Mouse (Mus musculus) lung, postnatal 0 days (tissue): ENCODE results near the gene Foxp2. TPM values are rescaled to one million over a fixed set of nuclear protein-coding genes. Genes with fewer than 3 reads are reported as not detected.

Source experiments
- ATAC-seq: fragments of 200-750 bp; cut with Nextera tagmentation; 2 replicates; pipeline ENCODE4 v1.8.0; 2017; ENCODE audit warnings: moderate library complexity
- DNase-seq: peaks from one replicate; pipeline ENCODE4 v3.0.0-alpha.2; 2016; ENCODE audit warnings: low spot score
- H3K27ac ChIP-seq: fragments of 300-500 bp; sonication (generic); 2 replicates; pipeline ENCODE4 v1.5.1; 2014; ENCODE audit warnings: antibody characterized with exemption, mild to moderate bottlenecking, low read length, mixed read lengths
- H3K27me3 ChIP-seq: fragments of 300-500 bp; sonication (generic); replicated peaks from 2 replicates; pipeline ENCODE4 v1.6.1; 2014; ENCODE audit warnings: low read length, mixed read lengths; ENCODE audit not compliant: insufficient read depth
- H3K36me3 ChIP-seq: fragments of 300-500 bp; sonication (generic); 2 replicates; pipeline ENCODE4 v1.6.1; 2014; ENCODE audit warnings: low read length, mixed read lengths; ENCODE audit not compliant: insufficient read depth
- H3K4me1 ChIP-seq: fragments of 300-500 bp; sonication (generic); 2 replicates; pipeline ENCODE4 v1.6.1; 2014; ENCODE audit warnings: antibody characterized with exemption, low read depth, low read length, mixed read lengths; ENCODE audit not compliant: insufficient read depth
- H3K4me2 ChIP-seq: fragments of 300-500 bp; sonication (generic); replicated peaks from 2 replicates; pipeline ENCODE4 v1.6.1; 2014; ENCODE audit warnings: low read depth, mild to moderate bottlenecking, low read length, moderate library complexity, mixed read lengths
- H3K4me3 ChIP-seq: fragments of 300-500 bp; sonication (generic); 2 replicates; pipeline ENCODE4 v1.5.1; 2014; ENCODE audit warnings: low read depth, low read length
- H3K9ac ChIP-seq: fragments of 300-500 bp; sonication (generic); replicated peaks from 2 replicates; pipeline ENCODE4 v1.6.1; 2014; ENCODE audit warnings: low read depth, mild to moderate bottlenecking
- H3K9me3 ChIP-seq: fragments of 300-500 bp; sonication (generic); 2 replicates; pipeline ENCODE4 v1.6.1; 2016; ENCODE audit warnings: low read length, mixed read lengths
- CTCF ChIP-seq: IDR thresholded peaks from 2 replicates; pipeline ENCODE4 v1.5.1; 2016; ENCODE audit warnings: antibody characterized with exemption, mild to moderate bottlenecking
- EP300 ChIP-seq: IDR thresholded peaks from 2 replicates; pipeline ENCODE4 v1.6.1; 2016; ENCODE audit warnings: antibody characterized with exemption, mild to moderate bottlenecking, control low read depth
- WGBS: fragments of 180-500 bp; shearing (Covaris S2); extraction: QIAGEN DNeasy Blood & Tissue Kit; methylation state at CpG from one replicate; pipeline ENCODE4 v1.1.7; 2014; 5-methylcytosine and 5-hydroxymethylcytosine counted together
- polyA plus RNA-seq: library from polyadenylated mRNA; unstranded; fragments of >200 nt; fragmentation: Nextera tagmentation; extraction: Ambion mirVana; gene quantifications from 2 replicates; pipeline ENCODE4 v1.2.1, GENCODE M21; 2015

The Foxp2 gene
- polyA plus RNA-seq, 1 experiment from 2014 or later: 9.8 TPM

GRCm38 (mm10) chr6:15029446-15030125 lies 128.4 kb downstream of the Foxp2 start:
- ATAC-seq: no peak

GRCm38 (mm10) chr6:15063246-15063645 lies 162.1 kb downstream of the Foxp2 start:
- no peak for TF ChIP-seq EP300
- no peak for TF ChIP-seq CTCF
- no peak for ATAC-seq
- H3K36me3 ChIP-seq: no peaks in the 10 kb centered on the region

More at GRCm38 (mm10) chr6:15029446-15030125, 128.4 kb downstream of the Foxp2 start:
- DNase-seq: no peak
- Histone ChIP-seq H3K9me3 (no peaks in the 10 kb centered on the region), H3K9ac (no peak overlapping the region), H3K27me3 (no peaks in the 10 kb centered on the region), H3K4me2 (no peak overlapping the region), H3K4me1 (no peaks in the 10 kb centered on the region), H3K27ac (no peak overlapping the region), H3K36me3 (no peaks in the 10 kb centered on the region), H3K4me3 (no peak overlapping the region)
- 65% methylated on average over 7 of the region's 7 CpGs for WGBS
- TF ChIP-seq EP300 (no peak), CTCF (no peak)

GRCm38 (mm10) chr6:15101548-15101947 lies 200.4 kb downstream of the Foxp2 start:
- H3K27ac ChIP-seq: no peak overlapping the region
- no peak overlapping the region for H3K4me2 ChIP-seq
- H3K9ac ChIP-seq: no peak overlapping the region
- no peak overlapping the region for H3K4me3 ChIP-seq
- TF ChIP-seq CTCF (no peak), EP300 (no peak)
- no peaks in the 10 kb centered on the region for H3K9me3 ChIP-seq
- H3K4me1 ChIP-seq: no peaks in the 10 kb centered on the region
- no peaks in the 10 kb centered on the region for H3K36me3 ChIP-seq
- no peak for DNase-seq
- no peak for ATAC-seq
- WGBS: 72% methylated on average over 1 of the region's 1 CpGs
- H3K27me3 ChIP-seq: no peaks in the 10 kb centered on the region

More at GRCm38 (mm10) chr6:15063246-15063645, 162.1 kb downstream of the Foxp2 start:
- Histone ChIP-seq H3K4me2 (no peak overlapping the region), H3K9ac (no peak overlapping the region), H3K27ac (no peak overlapping the region), H3K27me3 (no peaks in the 10 kb centered on the region), H3K4me1 (no peaks in the 10 kb centered on the region), H3K4me3 (no peak overlapping the region), H3K9me3 (no peaks in the 10 kb centered on the region)
- 74% methylated on average over 1 of the region's 1 CpGs for WGBS
- no peak for DNase-seq

GRCm38 (mm10) chr6:15120916-15121315 lies 219.8 kb downstream of the Foxp2 start:
- no peaks in the 10 kb centered on the region for H3K4me1 ChIP-seq
- H3K4me3 ChIP-seq: no peak overlapping the region
- H3K27ac ChIP-seq: no peak overlapping the region
- TF ChIP-seq EP300 (no peak), CTCF (peak; percentile 39; the same call in 1 of the 2 replicates)
- no peak overlapping the region for H3K4me2 ChIP-seq
- WGBS: 54% methylated on average over 5 of the region's 5 CpGs
- H3K9ac ChIP-seq: no peak overlapping the region
- ATAC-seq: no peak
- peak; percentile 12 for DNase-seq
- H3K36me3 ChIP-seq: no peaks in the 10 kb centered on the region
- H3K27me3 ChIP-seq: no peaks in the 10 kb centered on the region
- no peaks in the 10 kb centered on the region for H3K9me3 ChIP-seq

- H3K4me3 ChIP-seq: no peak overlapping the region
- no peak overlapping the region for H3K27ac ChIP-seq
- no peak overlapping the region for H3K4me2 ChIP-seq
- TF ChIP-seq CTCF: no peak
- no peak for TF ChIP-seq EP300
- H3K9ac ChIP-seq: no peak overlapping the region
- ATAC-seq: no peak
- no peaks in the 10 kb centered on the region for H3K4me1 ChIP-seq
- H3K36me3 ChIP-seq: no peaks in the 10 kb centered on the region
- H3K27me3 ChIP-seq: no peaks in the 10 kb centered on the region
- H3K9me3 ChIP-seq: no peaks in the 10 kb centered on the region
- DNase-seq: no peak
Measured at GRCm38 (mm10) chr6:15121339-15121738, 220.2 kb downstream of the Foxp2 start.

GRCm38 (mm10) chr6:15130142-15130541 lies 229.0 kb downstream of the Foxp2 start:
- no peak for DNase-seq

More at GRCm38 (mm10) chr6:15130142-15130541, 229.0 kb downstream of the Foxp2 start:
- ATAC-seq: no peak
- no peak overlapping the region for H3K27ac ChIP-seq
- H3K9ac ChIP-seq: no peak overlapping the region
- 88% methylated on average over 2 of the region's 2 CpGs for WGBS
- H3K27me3 ChIP-seq: no peaks in the 10 kb centered on the region
- H3K4me3 ChIP-seq: no peak overlapping the region
- H3K36me3 ChIP-seq: no peaks in the 10 kb centered on the region
- no peak for TF ChIP-seq EP300
- TF ChIP-seq CTCF: no peak
- no peak overlapping the region for H3K4me2 ChIP-seq
- H3K9me3 ChIP-seq: no peaks in the 10 kb centered on the region
- no peaks in the 10 kb centered on the region for H3K4me1 ChIP-seq
